Mouse (Mus musculus): ENCODE data around the gene Rsph1. TPM values are rescaled to one million over a fixed set of nuclear protein-coding genes. Genes with fewer than 3 reads are reported as not detected.

Rsph1 gene
- total and polyA plus RNA-seq, 3 experiments, result not detected

DNA sequence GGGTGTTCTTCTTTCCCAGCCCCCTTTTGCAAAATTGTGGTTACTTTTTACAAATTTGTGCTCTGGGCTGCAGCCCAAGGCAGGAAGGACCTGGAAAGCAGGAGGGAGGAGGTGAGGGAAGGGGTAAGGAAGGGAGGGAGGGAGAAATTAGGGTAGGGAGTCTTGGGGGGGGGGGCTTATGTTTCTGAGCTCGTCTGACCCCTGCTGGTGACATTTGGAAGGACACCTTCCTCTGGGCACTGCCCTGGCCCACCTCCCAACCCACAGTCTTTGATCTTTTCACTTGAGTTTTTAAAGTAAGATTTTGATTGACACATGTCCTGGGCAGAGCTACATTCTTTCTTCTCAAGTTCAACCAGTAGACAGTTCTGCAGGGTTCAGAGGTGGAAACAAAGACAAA is 34.4 kb downstream of the Rsph1 start:
- H3K9me3 ChIP-seq (replicated peaks; ENCODE audit: low read length), result peaks cover 16% of the 10 kb centered on the region
- H3K4me1 ChIP-seq (ENCODE audit: control insufficient read depth in 1 of 2, insufficient read depth in 2 of 2), result peaks cover 6 to 28% of the 10 kb centered on the region in 2 experiments
- no peaks in the 10 kb centered on the region for H3K36me3 ChIP-seq (replicated peaks in 1 of 2; ENCODE audit: control insufficient read depth in 1 of 2, insufficient read depth in 1 of 2, low read length in 1 of 2)
- dilution Hi-C loops (cut with MboI; ENCODE audit: extremely low pct_ligation_motif_present, extremely low pct_unique_long_range_greater_than_20kb, low sequenced_read_pairs) (no loop called here), in situ Hi-C loops (cut with MboI; ENCODE audit: low pct_ligation_motif_present, low pct_unique_long_range_greater_than_20kb, low sequenced_read_pairs) (loop anchor here (5.0 to 25.0 kb wide), 2 partner anchors 115 to 230 kb away; partner anchors contain the start of gene Tff3)
- H3K27me3 ChIP-seq (replicated peaks), result peaks cover 7% of the 10 kb centered on the region
- H3K4me2 ChIP-seq (ENCODE audit: insufficient read depth, low read depth, poor library complexity, severe bottlenecking), result no peak overlapping the region
- H3K79me2 ChIP-seq (replicated peaks; ENCODE audit: control insufficient read depth, extremely low read depth, insufficient read depth, poor library complexity, severe bottlenecking), result no peaks in the 10 kb centered on the region
- no peak overlapping the region for H3K27ac ChIP-seq (ENCODE audit: insufficient read depth, low read depth)
- TF ChIP-seq JUN (IDR thresholded peaks at IDR 0.05; ENCODE audit: insufficient read depth, low read depth, low read length), result no peak
- no peak for TF ChIP-seq RCOR1 (conservative IDR thresholded peaks at IDR 0.05; ENCODE audit: low read depth, low read length)
- TF ChIP-seq ZC3H11A (IDR thresholded peaks at IDR 0.05; ENCODE audit: low read depth, low read length), result no peak
- TF ChIP-seq MAFK (IDR thresholded peaks at IDR 0.05; ENCODE audit: insufficient replicate concordance, low read length), result no peak
- peak; percentile 15 to 53; a peak in 2 of 4 replicates for TF ChIP-seq CTCF (conservative IDR thresholded peaks at IDR 0.05 in 1 of 2, IDR thresholded peaks at IDR 0.05 in 1 of 2; ENCODE audit: low read depth in 2 of 2, low read length in 2 of 2)
- no peak for TF ChIP-seq MYC (IDR thresholded peaks at IDR 0.05; ENCODE audit: low read depth, low read length)
- TF ChIP-seq MAZ (IDR thresholded peaks at IDR 0.05; ENCODE audit: low read depth, low read length), result 0 out of 2 replicates have a peak, but pooled peaks have one; percentile 23
- TF ChIP-seq SMC3 (IDR thresholded peaks at IDR 0.05; ENCODE audit: low read depth, low read length), result peak; percentile 57
- no peak for TF ChIP-seq IRF4 (IDR thresholded peaks at IDR 0.05; ENCODE audit: low read depth, low read length)
- TF ChIP-seq SIN3A (IDR thresholded peaks at IDR 0.05; ENCODE audit: low read length), result no peak
- H3K4me3 ChIP-seq (replicated peaks in 1 of 3; ENCODE audit: low read depth in 2 of 3, low read length in 2 of 3, poor library complexity in 1 of 3), result no peak overlapping the region
- no peak overlapping the region for H3K9ac ChIP-seq (ENCODE audit: insufficient read depth, low read depth)
- DNase-seq (ENCODE audit: extremely low read depth), result no peak

DNA sequence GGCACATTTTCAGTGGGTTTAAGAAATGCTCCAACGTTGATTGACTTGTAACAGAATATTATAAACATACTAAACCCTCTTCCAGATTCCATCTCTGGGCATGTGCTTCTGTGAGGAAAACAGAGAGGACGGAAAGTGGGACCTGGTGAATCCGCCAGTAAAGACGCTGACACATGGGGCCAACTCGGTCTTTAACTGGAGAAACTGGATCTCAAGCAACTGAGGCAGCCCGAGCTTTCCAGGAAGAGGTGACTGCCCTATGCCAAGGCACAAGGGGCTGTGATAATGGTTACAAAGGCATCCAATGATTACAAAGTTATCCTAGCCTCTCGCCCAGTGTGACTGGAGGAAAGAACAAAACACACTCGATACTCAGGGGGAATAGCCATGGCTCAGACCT is 36.0 kb downstream of the Rsph1 start:
- no peaks in the 10 kb centered on the region for H3K79me2 ChIP-seq (replicated peaks; ENCODE audit: control insufficient read depth, extremely low read depth, insufficient read depth, poor library complexity, severe bottlenecking)
- dilution Hi-C loops (cut with MboI; ENCODE audit: extremely low pct_ligation_motif_present, extremely low pct_unique_long_range_greater_than_20kb, low sequenced_read_pairs) (no loop called here), in situ Hi-C loops (cut with MboI; ENCODE audit: low pct_ligation_motif_present, low pct_unique_long_range_greater_than_20kb, low sequenced_read_pairs) (loop anchor here (5.0 to 25.0 kb wide), 2 partner anchors 114 to 229 kb away; partner anchors contain the start of gene Tff3)
- H3K9ac ChIP-seq (ENCODE audit: insufficient read depth, low read depth), result no peak overlapping the region
- H3K36me3 ChIP-seq (replicated peaks in 1 of 2; ENCODE audit: control insufficient read depth in 1 of 2, insufficient read depth in 1 of 2, low read length in 1 of 2), result no peaks in the 10 kb centered on the region
- no peak overlapping the region for H3K27ac ChIP-seq (ENCODE audit: insufficient read depth, low read depth)
- TF ChIP-seq HCFC1 (IDR thresholded peaks at IDR 0.05; ENCODE audit: low read depth, low read length), result no peak
- TF ChIP-seq UBTF (IDR thresholded peaks at IDR 0.05; ENCODE audit: low read depth, low read length), result no peak
- TF ChIP-seq CHD1 (IDR thresholded peaks at IDR 0.05; ENCODE audit: low read depth, low read length), result no peak
- TF ChIP-seq ZKSCAN1 (IDR thresholded peaks at IDR 0.05; ENCODE audit: borderline replicate concordance, low read depth, low read length), result no peak
- no peak for TF ChIP-seq MAZ (IDR thresholded peaks at IDR 0.05; ENCODE audit: low read depth, low read length)
- TF ChIP-seq ELF1 (IDR thresholded peaks at IDR 0.05; ENCODE audit: low read depth, low read length), result no peak
- TF ChIP-seq RCOR1 (conservative IDR thresholded peaks at IDR 0.05; ENCODE audit: low read depth, low read length), result no peak
- no peak for TF ChIP-seq POLR2A (IDR thresholded peaks at IDR 0.05; ENCODE audit: low read depth, low read length)
- TF ChIP-seq CHD2 (IDR thresholded peaks at IDR 0.05; ENCODE audit: low read length), result no peak
- TF ChIP-seq ZMIZ1 (IDR thresholded peaks at IDR 0.05; ENCODE audit: low read depth, low read length), result no peak
- H3K27me3 ChIP-seq (replicated peaks), result peaks cover 5% of the 10 kb centered on the region
- H3K4me1 ChIP-seq (ENCODE audit: control insufficient read depth in 1 of 2, insufficient read depth in 2 of 2), result peaks cover 6 to 28% of the 10 kb centered on the region in 2 experiments
- H3K4me2 ChIP-seq (ENCODE audit: insufficient read depth, low read depth, poor library complexity, severe bottlenecking), result no peak overlapping the region
- peaks cover 16% of the 10 kb centered on the region for H3K9me3 ChIP-seq (replicated peaks; ENCODE audit: low read length)
- no peak overlapping the region for H3K4me3 ChIP-seq (replicated peaks in 1 of 3; ENCODE audit: low read depth in 2 of 3, low read length in 2 of 3, poor library complexity in 1 of 3)
- DNase-seq (ENCODE audit: extremely low read depth), result no peak
